Mouse (Mus musculus): Measurements from ENCODE around the gene Ercc6l.

- TF ChIP-seq CTCF (IDR thresholded peaks at IDR 0.05; ENCODE audit: borderline replicate concordance, insufficient read depth, low read depth, low read length) (no peak), POLR2A (IDR thresholded peaks at IDR 0.05; ENCODE audit: borderline replicate concordance, insufficient read depth, low read length) (no peak)
Measured at GRCm38 (mm10) chrX:102094381-102094904, 62.4 kb downstream of the Ercc6l start.

All from cerebellum, adult 2 months (tissue).